Mouse (Mus musculus): ENCODE data around the gene Epn2.

Epn2 gene

DNA sequence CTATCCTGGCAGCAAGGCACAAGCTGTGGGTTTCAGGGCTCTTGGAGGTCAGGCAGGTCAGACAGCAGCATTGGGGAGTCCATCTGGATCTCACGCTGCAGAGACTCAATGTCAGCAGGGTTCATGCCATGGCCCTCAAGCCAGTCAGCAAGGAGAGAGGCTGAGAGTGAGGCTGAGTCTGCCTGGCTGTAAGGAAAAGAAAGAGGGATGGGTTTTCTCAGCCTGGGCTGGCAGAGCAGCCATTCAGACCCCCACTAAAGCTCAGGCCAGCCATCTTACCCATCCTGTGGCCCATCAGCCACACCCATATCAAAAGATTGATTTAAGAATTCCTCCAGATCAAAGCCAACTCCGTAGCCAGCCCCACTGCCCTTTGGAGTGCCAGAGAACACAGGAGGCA, 90.4 kb downstream of the Epn2 start:
- DNase-seq (ENCODE audit: low read depth), result no peak

DNA sequence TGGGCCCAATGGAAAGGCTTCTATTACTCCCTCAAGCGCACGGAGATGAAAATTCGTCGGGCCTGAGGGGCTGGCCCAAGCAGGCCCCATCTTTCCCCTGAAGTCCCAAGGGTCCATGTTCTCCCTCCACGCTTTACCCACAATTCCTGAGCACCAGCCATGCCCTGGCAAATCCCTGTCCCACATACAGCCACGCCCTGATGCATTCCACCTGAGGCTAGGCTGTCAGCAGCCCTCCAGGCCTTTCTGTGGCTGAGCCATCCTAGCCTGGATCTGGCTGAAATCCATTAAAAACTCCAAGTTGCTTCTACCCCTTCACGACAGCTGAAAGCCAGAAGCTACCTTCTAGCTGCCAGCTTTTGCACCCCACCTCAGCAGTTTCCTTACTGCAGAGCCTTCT, 91.6 kb downstream of the Epn2 start:
- no peak for DNase-seq (ENCODE audit: low read depth)

DNA sequence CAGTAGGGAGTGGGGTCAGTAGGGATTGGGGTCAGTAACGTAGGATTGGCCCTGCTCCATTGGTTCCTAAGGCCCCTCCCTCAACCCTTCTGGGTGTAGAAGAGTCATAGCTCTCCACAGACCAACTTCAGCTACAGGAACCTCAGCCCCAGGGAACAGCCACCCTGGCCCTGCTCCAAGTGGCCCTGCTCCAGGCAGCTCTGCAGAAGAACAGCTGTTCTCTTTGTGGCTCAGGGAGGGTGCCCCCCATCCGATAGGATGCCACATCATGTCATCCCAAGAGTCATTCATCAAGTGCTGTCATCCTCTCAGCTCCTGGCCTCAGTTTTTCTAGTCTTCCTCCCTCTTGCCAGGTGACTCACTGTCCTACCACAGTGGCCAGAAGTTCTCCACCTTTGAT, 92.1 kb downstream of the Epn2 start:
- DNase-seq (ENCODE audit: low read depth), result no peak

DNA sequence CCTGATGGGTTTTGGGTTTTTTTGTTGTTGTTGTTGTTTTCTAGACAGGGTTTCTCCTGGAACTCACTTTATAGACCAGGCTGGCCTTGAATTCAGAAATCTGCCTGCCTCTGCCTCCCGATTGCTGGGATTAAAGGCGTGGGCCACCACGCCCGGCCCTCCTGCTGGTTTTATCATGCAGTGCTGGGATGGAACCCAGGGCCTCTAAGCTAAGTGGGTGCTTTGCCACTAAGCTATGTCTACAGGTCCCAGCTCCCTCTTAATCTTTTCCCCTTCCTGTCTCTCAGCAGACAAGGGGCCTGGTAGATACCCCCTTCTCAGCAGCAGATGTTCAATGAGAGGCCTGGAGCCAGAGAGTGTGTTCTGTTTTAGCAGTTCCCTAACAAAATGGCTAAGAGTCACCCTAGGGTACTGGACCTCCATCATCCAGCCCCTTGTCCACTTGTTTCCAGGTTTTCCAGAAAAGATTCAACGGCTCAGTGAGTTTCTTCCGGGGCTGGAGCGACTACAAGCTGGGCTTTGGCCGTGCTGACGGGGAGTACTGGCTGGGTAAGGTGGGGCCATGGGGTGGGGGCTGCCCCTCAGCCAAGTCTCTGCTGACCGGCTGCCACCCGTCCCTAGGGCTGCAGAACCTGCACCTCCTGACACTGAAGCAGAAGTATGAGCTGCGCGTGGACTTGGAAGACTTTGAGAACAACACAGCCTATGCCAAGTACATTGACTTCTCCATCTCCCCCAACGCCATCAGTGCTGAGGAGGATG, 92.8 kb downstream of the Epn2 start:
- DNase-seq (ENCODE audit: low read depth), result no peak

DNA sequence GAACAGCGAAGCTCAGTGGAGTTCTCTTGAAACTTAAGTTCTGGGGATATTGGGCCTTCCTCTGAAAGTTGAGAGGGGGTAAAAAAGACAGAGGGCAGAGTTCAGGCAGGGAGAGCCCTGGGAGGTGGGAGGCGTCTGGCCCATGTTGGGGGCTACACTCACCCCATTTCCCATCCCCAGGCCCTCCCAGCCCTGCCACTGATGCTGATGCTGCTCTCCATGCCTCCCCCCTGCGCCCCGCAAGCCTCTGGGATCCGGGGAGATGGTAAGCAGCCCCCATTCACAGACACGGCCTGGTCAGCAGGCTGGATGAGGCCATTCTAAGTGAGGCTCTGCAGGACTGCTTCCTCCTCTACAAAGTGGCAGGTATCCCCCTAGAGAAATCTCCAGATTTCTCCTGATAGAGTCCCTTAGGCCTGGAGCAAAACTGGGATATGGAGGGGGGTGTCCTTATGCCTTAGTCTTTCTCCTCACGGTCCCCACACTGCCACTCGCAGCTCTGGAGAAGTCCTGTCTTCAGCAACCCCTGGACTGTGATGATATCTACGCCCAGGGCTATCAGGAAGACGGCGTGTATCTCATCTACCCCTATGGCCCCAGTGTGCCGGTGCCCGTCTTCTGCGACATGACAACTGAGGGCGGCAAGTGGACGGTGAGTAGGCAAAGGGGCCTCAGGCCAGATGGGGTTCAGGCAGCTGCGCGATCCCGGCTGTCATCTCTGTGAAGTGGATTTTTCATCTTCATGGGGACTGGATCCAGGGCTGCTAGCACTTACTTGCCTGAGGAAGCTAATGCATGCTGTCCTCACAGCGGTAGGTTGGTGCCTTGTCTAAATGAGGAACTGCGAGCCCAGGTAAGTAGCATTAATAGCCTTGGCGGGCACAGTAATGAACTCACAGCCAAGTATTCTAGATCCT, 93.7 kb downstream of the Epn2 start:
- no peak for DNase-seq (ENCODE audit: low read depth)

DNA sequence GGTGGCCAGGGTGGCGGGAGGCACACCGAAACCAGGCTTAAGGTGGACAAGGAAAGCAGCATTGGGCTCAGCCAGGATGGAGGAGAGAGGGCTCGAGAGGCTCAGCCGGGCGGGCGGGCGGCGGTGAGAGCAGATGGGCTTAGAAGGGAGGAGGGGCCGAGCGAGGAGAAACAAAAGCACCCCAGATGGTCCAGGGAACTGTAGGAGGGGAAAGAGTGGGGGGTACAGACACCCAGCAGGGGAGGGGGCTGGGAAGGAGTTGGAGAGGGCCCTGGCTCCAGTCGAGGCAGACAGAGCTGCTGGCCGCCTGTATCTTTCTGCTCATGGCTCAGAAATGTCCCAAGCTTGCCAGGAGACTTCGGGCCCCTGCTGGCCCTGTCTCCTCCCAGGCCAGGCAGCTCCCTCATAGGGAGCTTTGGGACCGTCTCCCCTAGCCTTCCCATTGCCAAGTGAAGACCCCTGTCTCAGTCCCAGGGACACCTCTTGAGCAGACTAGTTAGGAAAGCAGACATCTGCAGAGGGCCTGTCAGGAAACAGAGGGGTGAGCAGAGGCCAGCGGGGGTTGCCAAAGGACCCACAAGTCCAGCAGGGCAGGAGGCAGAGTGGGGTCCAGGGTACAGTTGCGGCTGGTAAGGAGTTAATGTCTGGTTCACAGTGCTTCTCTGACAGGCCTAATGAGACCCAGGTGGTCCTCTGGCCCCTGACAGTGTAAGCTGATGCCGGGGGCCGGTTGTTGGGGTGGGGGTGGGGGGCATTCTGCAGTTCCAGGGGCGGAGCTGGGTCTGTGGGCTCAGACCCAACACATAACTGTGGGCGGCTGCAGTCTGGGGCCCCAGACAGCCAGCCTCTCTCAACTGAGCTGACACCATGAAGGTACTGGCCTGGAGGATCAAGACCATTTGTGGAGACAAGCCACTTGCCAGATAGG, 94.6 kb downstream of the Epn2 start, which contains the start of gene Mfap4:
Mfap4 (plus strand) TSS at position 819 of the 928 bp plus-strand sequence.
- no peak for DNase-seq (ENCODE audit: low read depth)

DNA sequence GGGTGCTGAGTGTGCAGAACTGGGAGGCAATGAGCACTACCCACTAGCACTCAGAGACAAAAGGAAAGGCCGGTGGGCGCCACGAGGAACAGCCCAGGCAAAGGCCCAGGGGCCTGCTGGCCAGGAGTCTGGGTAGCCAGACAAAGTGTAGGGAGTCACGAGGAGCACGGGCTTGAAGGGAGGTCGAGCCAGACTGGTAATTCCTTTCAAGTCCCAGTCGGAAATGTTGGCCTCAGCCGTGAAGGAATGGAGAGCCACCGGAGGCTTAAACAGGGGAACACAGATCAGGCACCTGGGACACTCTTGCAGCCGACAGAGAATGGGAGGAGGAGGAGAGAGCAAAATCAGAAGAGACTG, 95.3 kb downstream of the Epn2 start:
- no peak for DNase-seq (ENCODE audit: low read depth)

DNA sequence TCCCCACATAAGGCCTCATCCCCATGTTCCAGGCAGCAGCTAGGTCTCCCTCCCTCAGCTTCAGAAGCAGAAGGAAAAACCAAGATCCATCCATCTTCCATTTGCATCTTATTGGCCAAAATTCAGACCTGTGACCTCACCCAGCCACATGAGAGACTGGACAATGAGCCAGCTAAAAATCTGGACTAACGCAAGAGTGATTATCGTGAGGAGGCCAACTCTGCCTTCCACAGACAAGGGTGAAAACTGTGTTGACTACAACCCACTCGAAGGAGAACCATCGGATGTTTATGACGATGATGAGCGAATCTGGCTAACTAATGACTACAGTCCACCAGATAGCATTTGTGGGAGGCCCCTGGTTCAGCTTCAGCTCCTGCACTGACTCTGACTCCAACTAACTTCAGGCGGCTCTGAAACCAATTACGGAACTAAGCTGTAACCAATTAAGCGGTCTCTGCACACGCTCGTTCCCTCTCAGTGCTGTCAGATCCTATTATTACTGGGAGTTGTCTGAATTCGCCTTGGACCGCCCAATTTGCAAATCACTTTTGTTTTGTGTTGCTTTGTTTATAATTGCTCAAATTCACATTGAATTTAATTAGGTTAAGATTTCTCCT, 96.2 kb downstream of the Epn2 start:
- no peak for DNase-seq (ENCODE audit: low read depth)

DNA sequence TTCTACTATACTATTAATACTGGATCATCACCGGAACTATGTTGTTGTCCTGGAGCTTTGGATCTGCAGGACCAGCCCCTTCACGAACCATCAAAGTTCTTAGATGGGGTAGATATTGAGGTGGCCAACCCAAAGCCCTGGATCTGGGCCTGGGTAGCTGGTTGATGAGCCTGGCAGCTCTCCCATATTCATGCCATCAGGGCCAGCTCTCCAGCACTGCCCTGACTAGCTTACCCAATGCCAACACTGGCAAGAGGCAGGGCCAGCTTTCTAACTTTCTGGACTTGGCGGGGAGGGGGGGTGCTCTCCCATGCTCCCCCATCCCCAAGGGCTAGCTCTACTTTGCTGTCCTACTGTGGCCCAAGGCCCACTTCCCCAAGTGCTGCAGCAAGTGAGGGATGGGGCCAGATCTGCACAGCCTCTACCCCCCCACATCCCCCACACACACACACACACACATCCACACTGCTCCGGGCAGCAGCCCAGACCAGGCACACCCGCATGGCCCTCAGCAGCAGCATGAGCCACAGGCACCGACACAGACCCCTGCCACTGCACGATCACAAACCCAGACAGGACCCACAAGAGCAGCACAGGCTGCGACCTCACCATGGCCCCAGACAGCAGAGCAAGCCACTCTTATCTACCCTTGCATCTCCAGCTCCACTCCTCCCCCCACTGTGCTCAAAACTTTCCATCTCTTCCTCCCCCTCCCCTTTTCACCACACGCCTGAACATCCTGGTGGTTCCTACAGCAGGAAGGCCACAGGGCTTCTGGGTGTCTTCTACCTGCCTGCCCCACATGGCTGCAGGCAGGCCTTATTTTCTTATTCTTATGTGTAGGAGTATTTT, 98.0 kb downstream of the Epn2 start:
- DNase-seq (ENCODE audit: low read depth), result no peak

DNA sequence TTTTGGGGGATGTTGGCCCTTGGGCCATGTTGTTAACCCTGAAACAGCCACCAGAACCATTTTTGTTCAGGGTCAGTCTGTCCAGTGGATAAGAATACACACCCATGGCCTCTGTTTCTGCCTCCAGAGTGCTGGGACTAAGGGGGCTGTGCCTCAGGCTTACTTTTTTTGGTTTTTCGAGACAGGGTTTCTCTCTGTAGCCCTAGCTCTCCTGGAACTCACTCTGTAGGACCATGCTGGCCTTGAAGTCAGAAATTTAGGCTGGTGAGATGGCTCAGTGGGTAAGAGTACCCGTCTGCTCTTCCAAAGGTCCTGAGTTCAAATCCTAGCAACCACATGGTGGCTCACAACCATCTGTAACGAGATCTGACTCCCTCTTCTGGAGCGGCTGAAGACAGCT, 100.7 kb downstream of the Epn2 start:
- no peak for DNase-seq (ENCODE audit: low read depth)

DNA sequence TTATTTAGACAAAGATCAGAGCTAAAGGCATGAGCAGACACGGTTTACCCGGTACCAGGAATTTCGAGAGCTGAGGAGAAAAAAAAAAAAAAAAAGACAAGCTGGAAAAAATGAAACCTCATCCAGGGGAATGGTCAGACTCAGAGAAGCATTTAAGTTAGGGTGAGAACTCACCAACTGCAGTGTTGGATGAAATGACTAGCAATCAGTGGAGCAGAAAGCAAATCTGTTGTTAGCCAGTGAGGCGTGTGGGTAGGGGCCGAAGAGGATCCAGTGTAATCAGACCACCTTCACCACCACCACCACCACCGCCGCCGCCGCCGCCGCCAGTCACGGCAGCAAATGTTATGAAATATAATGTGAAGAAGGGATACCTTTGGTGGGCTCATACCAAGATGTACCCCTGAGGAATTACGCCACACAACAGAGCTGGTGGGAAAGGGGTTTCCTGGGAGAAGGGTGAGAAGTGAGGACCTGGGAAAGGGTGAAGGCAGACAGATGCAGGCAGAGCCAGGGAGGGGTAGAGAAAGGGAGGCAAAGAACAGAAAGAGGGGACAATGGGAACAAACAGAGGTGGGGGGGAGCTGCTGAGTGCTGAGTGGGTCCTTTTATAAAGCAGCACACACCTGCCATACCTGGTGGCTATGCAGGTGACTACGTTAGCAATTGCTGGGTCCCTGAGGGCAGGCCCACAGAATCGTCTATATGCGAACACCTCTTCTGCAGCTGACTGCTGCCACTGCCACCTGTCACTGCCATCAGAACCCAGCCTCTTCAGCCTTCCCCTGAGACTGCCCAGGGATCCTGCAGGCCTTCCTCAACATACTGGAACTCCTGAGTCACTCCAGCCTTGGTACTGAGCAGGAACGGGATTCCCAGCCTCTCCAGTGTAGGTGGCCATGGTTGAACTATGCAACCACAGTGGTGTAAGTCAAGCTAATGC, 101.7 kb downstream of the Epn2 start:
- no peak for DNase-seq (ENCODE audit: low read depth)

DNA sequence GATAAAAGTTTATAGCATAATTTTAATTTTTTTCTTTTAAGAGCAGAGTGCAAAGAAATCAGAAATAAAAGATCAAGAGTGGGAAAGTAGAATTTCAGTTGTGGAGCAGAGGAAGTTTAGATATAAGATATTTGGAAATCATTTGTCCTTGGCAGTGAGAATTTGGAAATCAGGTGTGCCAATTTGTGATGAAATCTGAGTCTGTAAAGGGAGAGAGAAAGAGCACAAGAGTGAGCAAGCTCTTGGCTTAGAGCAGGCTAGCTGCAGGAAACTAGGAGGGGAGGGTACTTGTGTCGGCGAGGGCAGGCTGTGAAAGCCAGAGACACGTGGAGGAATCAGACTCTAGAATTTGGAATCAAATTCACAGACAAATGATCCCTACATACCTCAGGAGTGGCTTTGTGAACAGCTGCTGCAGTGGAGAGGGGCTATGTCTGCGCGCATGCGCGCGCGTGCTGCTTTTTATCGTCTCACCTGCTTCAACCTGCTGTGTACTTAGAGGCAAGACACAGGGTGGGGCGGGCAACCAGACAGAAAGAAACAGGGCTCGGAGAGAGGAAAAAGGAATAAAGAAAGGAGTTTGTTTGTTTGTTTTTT, 102.6 kb downstream of the Epn2 start:
- DNase-seq (ENCODE audit: low read depth), result no peak

DNA sequence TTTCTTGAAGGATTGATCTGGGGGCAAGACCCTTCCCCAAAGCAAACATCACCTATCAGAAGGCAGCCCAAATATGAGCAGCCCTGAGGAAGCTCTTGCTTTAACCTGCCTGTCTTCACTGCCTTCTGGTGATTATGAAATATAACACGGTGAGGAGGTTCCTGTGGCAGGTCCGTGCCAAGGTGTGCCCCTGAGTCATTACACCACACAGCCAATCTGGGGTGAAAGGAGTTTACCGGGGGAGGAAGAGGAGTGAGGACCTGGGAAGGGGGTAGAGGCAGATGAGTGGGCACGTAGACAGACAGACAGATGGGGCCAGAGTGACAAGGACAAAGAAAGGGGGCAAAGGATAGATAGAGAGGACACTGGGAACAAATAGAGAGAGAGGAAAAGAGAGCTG, 105.9 kb downstream of the Epn2 start:
- no peak for DNase-seq (ENCODE audit: low read depth)

DNA sequence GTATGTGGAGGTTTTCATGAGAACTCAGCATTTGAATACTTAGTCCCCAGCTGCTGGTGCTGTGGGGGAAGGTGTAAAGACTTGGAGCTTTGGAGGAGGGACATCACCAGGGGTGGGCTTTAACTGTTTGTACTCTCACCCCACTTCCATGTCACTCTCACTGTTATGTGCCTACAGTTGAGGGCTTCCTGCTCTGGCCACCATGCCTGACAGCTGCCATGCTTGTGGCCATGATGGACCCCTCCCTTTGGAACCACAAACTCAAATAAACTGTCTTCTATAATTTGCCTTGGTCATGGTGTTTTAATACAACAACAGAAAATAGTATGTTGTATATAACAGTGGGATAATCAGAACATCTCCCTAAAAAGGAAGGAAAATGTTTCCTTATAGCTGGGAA, 108.6 kb downstream of the Epn2 start:
- no peak for DNase-seq (ENCODE audit: low read depth)

DNA sequence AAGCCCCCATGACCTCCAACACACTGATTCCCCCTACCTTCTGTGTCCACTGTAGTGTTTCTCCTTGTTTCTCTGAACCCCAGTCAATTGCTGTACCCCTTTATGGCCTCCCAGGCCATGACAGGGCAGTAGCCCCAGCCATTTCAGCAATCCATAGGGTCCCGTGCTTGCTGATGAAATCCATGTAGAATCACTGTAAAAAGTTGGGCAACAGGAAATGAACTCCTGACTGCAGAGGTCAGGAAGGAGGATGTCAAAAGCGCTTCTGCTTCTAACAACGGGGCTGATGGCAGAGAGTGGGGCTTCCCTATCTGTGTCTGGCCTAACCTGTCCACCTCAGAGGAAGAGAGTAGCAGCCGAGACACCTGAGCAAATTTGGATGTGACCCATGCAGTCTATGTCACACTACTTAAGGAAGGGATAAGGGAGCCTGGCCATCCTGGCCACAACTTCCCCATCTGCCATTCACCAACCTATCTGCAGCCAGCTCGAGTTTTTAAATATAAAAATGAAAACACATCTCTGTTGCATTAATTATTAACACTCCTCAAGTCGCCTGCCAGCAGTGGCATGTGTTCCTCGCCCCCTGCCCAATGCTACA, 110.1 kb downstream of the Epn2 start:
- no peak for DNase-seq (ENCODE audit: low read depth)

DNA sequence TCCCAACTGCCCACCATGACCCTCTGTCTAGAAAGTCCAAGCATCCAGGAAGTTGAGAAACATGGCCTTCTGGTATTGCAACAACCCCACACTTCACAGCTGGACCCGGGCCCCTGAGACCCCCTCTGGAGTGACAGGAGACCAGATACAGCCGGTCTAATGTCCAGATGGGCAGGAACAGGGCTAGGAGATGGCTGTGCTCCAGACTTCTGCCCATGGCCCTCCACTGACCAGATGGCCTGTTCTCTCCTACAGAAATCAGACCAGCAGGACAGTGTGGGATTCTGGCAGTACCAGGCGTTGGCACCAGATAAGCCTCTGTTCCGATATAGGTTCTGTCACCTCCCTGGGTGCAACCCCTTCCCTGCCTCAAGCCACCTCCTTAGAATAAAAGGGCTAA, 111.0 kb downstream of the Epn2 start:
- no peak for DNase-seq (ENCODE audit: low read depth)

Data from c-Kit-positive CD71-negative TER-119-negative erythroid progenitor cells, embryonic 14.5 days (primary cell).